Mouse (Mus musculus) embryo, embryonic 9.5 days (tissue): ENCODE measurements around the gene Prkcg.

Experiments used
- DNase-seq: peaks from one replicate; pipeline ENCODE4 v3.0.0-alpha.2; 2017; ENCODE audit errors: extremely low spot score

Prkcg gene

DNA sequence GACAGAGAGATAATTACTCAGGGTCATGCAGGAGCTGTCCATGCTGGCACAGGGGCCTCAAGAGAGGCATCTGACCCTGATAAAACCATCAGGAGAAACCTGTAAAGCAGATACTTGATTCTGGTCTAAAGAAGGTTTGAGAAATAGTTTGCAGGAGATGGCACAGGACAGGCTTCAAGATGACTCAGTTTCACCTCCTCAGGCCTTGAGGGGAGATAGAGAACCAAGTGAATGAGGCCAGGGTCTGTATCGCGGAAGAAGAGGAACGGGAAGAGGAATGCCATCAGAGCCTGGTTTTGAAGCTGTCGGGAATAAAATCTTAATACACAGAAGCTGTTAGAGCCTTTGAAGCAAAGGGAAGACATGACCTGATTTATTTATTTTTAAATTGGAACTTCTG lies 28.7 kb downstream of the Prkcg start:
- no peak for DNase-seq

DNA sequence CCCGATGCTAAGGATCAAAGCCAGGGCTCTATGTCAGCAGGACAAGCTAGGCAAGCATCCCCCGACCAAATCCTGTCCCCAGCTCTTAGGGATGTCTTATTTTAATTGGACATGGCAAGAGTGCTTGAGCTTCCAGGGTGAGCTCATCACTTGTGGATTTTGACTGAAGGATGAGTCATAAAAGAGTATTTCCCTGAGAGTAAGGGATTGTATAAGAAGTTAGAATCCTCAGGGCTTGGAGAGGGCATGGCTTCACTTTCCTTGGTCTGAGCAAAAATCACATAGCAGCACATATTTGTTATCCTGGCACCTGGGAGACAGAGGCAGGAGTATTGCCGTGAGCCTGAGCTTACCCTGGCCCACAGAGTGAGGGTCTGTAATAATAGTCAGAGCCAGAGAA lies 31.9 kb downstream of the Prkcg start:
- DNase-seq: no peak

DNA sequence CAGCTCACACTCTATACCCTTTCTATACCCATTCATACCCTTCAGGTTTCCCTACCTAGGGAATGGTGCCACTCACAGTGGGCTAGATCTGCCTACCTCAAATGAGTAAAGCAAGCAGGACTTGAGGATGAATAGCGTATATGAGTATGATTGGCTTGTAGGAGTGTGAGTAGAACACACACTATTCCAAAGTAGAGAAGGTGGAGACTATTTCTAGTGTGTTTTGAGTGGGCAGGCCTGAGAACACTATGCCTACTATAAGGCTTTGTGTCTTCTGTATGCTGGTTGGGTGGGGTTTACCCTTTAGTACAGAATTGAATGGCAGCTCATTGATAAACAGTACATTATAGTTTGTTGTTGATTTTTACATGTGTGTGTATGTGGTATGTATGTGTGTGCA lies 34.8 kb downstream of the Prkcg start:
- no peak for DNase-seq

DNA sequence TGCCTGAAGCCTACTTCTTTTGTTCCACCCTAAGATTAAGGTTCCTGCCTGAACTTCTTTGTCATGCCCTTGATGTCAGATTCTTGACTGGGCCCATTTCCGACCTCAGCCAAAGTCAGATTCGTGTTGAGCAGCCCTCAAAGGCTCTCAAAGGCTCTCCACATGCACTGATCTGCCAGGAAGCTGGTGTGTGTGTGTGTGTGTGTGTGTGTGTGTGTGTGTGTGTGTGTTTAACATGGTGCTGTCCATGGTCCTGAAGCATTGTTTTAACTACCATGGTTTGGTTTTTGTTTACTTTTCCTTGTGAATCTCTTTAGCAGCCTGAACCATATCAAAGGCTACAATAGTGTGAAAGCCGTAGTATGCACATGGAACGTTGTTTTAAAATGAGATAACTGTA lies 39.0 kb downstream of the Prkcg start:
- DNase-seq: peak; percentile 10

DNA sequence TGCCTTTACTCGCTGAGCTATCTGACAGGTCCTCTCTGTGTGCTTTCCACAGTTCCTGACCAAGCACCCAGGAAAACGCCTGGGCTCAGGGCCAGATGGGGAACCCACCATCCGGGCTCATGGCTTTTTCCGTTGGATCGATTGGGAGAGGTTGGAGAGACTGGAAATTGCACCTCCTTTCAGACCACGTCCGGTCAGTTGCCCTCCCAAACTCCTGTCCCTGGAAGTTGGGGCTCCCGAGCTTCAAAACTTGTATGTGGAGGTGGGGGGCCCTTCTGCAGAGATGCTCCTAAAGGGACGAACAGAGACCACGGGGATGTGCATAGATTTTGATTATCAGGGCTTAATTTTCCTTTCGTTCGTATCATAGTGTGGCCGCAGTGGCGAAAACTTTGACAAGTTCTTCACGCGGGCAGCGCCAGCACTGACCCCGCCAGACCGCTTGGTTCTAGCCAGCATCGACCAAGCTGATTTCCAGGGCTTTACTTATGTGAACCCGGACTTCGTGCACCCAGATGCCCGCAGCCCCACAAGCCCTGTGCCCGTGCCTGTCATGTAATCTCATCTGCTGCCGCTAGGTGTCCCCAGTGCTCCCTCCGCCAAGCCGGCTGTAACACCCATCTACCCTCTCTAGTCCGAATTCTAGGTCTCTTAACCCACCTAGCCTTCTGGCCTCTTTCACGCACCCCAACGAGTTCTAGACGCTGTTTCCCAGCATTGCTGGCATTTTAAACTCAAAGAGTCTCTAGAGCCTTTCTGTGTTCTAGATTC lies 41.0 kb downstream of the Prkcg start:
- peak; percentile 78 for DNase-seq

DNA sequence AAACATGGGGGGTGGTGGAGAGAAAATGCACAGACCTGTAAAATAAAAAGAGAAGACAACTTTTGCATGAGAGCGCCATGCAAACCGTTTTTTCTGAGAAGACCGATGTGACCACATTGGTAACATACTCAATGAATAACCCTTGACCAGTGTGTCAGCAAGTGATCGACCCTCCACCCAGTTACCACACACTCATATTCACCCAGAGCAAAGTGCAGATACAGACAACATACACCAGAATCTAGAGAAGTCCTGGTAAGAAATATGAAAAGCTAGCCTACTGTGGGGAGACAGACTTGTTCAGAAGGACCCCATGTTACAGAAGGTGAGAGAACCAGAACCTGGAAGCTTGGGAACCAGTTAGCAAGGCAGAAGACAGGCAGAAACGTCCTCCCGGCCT lies 42.2 kb downstream of the Prkcg start:
- no peak for DNase-seq

DNA sequence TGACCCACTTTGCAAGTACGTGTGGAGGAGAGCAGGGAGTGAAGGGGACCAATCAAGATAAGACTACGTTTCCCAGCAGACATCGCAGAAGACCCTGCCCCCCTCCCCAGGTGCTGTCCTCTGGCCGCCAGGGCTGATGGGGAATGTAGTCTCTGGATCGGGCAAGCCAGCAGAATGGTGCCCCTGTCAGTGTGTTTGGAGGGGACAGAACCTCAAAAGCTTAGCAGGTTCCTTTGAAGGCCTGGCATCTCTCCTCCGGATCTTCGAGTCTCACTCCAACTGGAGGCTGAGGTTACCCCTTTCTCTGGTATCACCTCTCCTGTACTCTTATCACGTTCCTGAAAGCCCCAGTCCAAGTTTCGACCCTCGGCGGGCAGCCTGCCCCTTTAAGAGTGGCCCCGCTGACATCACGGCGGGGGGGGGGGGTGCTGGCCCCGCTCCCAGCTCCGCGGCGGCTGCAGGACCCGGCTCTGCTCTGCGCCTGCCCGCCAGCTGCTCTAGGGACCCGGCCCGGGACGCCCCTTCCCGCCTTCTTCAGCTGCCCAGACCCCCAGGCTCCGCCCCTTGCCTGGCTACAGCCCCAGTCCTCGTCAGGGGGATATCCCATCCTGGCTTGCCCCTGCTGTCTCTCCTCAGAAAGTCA lies 42.7 kb downstream of the Prkcg start:
- DNase-seq: peak; percentile 85

DNA sequence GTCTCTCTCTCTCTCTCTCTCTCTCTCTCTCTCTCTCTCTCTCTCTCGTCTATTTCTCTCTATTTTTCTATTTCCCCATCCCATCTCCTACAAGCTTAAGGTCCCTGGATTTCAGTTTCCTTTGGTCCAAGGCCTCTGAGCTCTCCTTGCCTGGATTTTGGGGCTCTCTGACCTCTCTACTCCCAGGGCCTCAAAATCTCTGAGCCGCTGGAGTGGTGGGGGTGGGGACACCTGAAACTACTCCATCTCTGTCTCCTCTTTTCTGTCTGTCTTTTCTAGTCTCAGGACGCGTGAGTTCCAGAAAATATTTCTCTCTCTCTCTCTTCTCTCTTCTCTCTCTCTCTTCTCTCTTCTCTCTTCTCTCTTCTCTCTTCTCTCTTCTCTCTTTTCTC lies 43.2 kb downstream of the Prkcg start:
- DNase-seq: no peak

DNA sequence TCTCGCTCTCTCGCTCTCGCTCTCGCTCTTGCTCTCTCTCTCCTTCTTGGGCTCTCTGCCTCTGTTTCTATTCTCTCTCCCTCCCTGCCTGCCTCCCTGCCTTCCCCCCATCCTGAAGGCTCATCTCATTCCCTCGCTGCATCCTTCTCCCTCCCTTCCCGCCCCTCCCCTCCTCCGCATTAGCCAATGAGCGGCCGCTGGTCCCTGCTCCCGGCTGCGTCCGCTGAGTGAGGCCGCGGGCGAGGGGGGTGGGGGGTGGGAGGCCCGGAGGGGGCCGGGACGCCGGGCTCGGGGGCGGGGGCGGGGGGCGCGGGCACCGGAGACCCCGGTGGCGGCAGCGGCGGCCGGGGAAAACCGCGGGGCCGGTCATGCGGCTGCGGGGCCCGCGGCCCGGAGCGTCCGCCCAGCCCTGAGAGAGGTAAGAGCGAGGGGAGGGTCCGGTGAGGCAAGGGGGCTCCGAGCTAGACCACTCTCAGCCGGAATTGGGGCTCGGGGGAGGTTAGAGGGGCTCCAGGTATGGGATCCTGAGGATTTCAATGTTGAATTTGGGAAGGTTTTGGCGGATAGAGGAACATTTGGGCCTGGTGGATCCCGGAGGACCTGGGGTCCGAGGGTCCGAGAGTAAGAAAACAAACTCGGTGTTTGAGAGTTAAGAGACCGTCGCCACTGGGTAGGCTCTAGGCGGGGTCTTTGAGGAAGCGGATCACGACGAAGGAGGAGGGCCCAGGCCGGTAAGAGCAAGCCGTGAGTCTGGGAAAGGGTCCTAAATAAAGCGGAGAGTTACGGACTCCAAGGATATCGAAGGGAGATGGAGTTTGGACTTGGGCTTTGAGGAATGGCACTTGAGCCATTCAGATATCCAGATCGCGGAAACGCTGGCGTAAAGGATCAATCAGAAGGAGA lies 43.9 kb downstream of the Prkcg start, which contains the start of gene Cacng7:
Gene Cacng7, plus strand, starts transcription at position 337 of the 903 bp plus-strand sequence.
- DNase-seq: peak; percentile 85

DNA sequence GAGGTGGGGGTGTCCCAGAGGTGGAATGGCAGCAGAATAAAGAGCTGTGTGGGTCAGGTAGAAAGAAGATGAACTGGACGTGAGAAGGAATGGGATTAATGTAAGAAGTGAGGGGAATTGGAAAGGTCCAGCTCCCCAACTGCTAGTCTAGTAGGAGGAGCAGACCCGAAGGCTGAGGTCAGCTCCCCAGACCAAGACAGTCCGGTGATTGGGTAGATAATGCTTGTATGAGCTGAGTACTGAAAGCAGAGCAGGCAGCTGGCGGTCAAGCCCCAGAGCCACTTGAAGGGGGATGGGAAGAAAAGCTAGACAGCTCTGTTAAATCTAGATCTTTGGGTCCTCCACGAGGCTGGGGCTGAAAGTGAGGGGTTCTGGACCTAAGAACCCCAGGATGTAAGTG lies 44.6 kb downstream of the Prkcg start:
- no peak for DNase-seq

DNA sequence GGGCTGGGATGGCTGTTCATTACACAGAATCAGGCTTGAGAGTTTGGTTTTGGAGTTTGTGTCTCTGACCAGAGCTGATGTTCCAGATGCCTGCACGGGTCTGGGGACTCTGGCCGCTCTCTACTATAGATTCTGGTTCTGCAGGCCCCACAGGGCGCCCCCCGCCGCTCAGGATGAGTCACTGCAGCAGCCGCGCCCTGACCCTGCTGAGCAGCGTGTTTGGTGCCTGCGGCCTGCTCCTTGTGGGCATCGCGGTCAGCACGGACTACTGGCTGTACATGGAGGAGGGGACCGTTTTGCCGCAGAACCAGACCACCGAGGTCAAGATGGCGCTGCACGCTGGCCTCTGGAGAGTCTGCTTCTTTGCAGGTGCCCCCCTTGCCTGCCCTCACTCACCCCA lies 47.4 kb downstream of the Prkcg start:
- DNase-seq: no peak

DNA sequence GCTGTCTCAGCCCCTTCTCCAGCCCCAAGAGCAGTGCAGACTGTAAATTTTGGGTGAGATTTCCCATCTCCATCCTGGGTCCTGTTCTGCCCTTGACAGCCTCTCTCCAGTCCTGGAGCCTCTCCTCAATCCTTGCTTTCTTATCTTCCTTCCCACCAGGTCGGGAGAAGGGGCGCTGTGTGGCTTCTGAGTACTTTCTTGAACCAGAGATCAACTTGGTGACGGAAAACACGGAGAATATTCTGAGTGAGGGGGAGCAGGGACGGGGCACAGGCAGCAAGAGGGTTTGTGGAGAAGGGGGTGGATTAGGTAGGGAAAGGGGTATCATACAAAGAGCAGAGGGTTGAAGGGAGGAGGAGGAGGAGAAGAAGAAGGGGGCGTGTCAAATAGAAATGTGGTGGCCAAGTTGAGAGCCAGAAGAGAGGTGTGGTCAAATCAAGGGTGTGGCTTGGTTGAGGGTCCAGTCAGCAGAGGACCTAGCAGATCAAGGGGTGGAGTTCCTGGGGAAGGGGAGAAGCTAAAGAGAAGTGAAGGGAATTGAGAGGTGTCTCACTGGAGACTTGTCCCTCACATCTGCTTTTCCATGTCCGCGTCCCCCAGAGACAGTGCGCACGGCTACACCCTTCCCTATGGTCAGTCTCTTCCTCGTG lies 49.4 kb downstream of the Prkcg start:
- no peak for DNase-seq

DNA sequence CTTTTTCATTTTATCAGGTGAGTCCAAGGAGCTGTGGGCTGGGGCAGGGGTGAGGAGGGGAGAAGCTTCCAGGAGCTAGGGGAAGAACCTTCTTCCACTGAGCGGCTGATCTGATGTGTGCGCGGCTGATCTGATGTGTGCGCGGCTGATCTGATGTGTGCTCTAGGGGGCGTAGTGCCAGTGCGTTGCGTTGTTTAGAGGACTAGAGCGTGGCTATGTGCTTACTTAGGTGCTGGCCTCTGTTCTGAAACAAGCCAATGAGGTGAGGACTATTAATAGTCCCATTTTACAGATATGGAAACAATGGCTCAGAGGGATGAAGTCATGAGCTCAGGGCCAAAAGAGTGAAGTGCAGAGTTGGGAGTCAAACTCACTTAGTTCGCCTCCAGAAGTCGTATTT lies 50.0 kb downstream of the Prkcg start:
- no peak for DNase-seq

DNA sequence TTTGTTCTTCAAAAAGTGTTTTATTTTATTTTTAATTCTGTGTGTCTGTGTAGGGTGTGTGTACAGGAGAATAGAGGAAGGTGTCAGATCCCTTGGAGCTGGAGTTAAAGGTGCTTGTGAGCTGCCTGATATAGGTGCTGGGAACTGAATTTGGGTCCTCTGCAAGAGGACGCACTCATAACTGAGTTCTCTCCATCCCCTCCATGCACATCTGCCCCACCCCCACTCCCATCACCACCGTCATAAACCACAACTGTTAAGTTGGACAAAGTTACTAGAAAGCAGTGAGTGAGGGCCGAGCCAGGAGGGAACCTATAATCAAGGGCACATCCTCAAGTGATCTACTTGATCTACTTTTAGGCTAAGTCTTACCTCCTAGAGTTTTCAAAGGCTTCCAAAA lies 54.9 kb downstream of the Prkcg start:
- DNase-seq: no peak

DNA sequence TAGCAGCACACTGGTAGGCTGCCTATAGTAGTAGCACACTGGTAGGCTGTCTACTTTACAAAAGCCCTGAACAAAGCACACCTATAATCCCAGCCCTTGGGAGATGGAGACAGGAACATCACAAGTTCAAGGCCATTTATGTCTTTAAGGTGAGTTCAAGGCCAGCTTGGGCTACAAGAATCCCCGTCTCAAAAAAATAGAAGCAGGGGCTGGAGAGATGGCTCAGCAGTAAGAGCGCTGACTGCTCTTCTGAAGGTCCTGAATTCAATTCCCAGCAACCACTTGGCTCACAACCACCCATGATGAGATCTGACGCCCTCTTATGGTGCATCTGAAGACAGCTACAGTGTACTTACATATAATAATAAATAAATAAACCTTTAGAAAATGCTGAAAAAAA lies 56.3 kb downstream of the Prkcg start:
- no peak for DNase-seq

DNA sequence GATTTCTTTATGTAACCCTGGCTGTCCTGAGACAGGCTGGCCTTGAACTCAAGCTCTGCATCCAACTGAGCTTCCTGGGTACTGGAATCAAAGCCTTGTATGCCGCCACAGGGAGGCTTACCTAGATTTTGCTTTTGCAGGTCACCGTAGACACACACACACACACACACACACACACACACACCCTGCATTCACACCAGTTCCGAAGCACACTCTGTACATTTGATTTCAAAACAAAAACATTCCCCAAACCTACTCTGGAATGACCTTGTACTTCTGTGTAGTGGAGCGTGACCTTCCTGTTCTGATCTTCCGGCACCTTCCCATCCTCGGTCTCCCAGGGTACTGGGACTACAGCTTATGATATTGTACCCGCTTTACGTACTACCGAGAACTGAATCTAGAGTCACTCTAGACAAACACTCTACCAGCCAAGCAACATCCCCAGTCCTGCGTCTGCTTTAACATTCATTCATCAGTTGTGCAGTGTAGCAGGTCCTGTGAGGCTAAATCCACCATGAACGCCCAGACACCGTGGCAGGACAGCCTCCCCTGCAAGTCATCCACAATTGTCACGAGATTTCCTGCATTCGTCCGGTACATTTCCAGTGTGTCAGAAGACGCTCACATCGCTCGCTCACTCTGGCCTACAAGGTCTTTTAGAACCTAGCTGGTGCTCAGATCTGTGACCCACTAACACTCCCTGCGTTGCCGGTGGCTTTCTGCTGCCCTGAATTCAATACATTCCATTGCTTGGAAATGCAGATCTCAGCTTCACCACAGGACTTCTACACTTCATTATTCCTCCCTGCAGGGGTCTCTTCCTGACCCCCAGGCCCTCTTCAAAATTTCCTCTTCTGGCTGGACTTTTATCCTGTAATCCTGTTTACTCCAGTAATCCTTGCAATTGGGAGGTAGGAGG lies 58.6 kb downstream of the Prkcg start:
- no peak for DNase-seq

DNA sequence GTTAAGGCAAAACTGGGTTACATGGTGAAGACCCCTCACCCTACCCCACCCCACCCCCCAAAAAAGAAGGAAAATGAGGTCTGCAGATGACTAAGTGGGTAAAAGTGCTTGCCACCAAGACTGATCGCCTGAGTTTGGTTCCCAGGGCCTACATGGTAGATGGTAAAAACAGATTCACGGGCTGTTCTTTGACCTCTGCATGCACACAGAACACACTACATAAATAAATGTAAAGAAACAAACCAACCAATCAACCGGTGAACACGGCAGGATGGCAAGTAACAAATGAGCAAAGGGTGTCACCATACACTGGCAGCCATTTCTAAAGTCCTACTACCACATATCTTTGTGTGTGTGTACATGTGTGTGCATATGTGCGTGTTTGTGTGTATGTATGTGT lies 59.3 kb downstream of the Prkcg start:
- DNase-seq: no peak

DNA sequence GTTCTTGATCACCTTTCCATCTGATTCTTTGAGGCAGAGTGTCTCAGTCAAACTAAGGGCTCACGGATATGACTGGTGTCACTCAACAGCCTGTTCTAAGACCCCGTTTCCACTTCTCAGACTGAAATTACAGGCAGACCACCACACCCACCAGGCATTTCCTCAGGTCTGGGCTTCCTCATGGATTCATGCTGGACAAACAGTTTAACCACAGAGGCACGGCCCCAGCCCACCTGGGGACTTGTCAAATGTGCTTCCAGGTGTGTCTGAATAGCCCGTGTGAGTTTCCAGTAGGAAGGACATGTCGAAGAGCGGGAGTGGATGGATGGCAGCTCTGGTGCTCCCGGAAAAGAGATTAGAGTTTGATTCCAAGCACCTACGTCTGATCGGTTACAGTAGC lies 60.8 kb downstream of the Prkcg start:
- no peak for DNase-seq

DNA sequence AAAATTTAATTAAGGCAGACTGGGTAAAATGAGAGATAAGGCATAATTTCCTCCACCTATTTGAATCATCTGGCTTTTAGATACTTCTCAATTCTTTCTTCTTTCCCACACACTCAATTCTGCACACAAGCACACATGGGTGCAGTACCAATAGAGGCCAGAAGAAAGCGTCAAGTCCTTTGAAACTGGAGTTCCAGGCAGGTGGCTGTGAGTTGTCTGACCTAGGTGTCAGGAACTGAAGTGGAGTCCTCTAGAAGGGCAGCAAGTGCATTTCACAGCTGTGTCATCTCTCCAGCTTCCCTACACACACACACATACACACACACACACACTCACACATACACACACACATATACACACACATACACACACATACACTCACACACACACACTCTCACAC lies 62.6 kb downstream of the Prkcg start:
- no peak for DNase-seq

DNA sequence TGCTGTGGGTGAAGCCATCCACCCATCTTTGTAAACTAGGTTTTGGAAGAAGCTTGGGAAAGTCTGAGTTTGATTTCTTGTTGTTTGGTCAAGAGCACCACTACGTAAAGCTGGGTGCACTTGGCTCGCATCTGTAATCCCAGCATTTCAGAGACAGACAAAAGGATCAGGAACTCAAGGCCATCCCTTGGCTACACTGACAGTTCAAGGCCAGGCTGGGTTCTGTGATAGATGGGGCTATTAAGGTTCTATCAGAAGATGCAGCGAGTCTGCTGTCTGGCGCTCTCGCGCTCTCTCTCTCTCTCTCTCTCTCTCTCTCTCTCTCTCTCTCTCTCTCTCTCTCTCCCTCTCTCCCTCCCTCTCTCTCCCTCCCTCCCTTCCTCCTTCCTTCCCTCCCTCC lies 65.9 kb downstream of the Prkcg start:
- DNase-seq: no peak

DNA sequence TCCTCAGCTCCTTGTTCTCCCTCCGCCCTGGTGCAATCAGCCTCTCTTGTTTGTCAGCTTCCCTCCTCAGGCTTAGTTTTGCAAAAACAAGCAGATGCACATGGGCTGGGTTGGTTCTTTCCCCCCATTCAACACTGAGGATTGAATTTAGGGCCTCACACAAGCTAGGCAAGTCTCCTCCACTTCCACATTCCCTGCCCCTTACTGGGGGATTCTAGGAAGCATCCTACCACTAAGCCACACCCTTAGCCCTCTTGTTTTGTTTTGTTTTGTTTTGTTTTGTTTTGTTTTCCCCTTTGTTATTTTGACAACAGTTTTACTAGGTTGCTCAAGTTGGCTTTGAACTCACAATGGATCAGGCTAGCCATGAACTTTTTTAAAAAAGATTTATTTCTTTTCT lies 71.7 kb downstream of the Prkcg start:
- DNase-seq: no peak
